Mouse (Mus musculus) heart, postnatal 0 days (tissue): Measurements from ENCODE around the gene Pacs2. TPM values are rescaled to one million over a fixed set of nuclear protein-coding genes. Genes with fewer than 3 reads are reported as not detected.

Source experiments
- ATAC-seq: fragments of 200-750 bp; cut with Nextera tagmentation; 2 replicates; pipeline ENCODE4 v1.8.0; 2017; ENCODE audit warnings: low read depth, moderate number of reproducible peaks, moderate library complexity; ENCODE audit not compliant: insufficient read depth
- DNase-seq: peaks from one replicate; pipeline ENCODE4 v3.0.0-alpha.2; 2016; ENCODE audit warnings: low spot score
- H3K27ac ChIP-seq: fragments of 300-500 bp; sonication (generic); 2 replicates; pipeline ENCODE4 v1.5.1; 2014; ENCODE audit warnings: low read depth, mild to moderate bottlenecking
- H3K27me3 ChIP-seq: fragments of 300-500 bp; sonication (generic); 2 replicates; pipeline ENCODE4 v1.6.1; 2014; ENCODE audit warnings: low read length, mixed read lengths; ENCODE audit not compliant: control insufficient read depth, insufficient read depth
- H3K36me3 ChIP-seq: fragments of 300-500 bp; sonication (generic); replicated peaks from 2 replicates; pipeline ENCODE4 v1.6.1; 2014; ENCODE audit warnings: low read length, mixed read lengths; ENCODE audit not compliant: control insufficient read depth, insufficient read depth
- H3K4me1 ChIP-seq: fragments of 300-500 bp; sonication (generic); 2 replicates; pipeline ENCODE4 v1.6.1; 2014; ENCODE audit warnings: antibody characterized with exemption; ENCODE audit not compliant: control insufficient read depth, insufficient read depth
- H3K4me2 ChIP-seq: fragments of 300-500 bp; sonication (generic); 2 replicates; pipeline ENCODE4 v1.6.1; 2014; ENCODE audit warnings: low read depth, mild to moderate bottlenecking, low read length, moderate library complexity
- H3K4me3 ChIP-seq: fragments of 300-500 bp; sonication (generic); 2 replicates; pipeline ENCODE4 v1.5.1; 2014; ENCODE audit warnings: low read depth, low read length
- H3K9ac ChIP-seq: fragments of 300-500 bp; sonication (generic); replicated peaks from 2 replicates; pipeline ENCODE4 v1.6.1; 2014; ENCODE audit warnings: low read depth, low read length, mixed read lengths
- H3K9me3 ChIP-seq: fragments of 300-500 bp; sonication (generic); replicated peaks from 2 replicates; pipeline ENCODE4 v1.6.1; 2016; ENCODE audit warnings: low read length; ENCODE audit not compliant: control insufficient read depth
- CTCF ChIP-seq: IDR thresholded peaks from 2 replicates; pipeline ENCODE4 v1.5.1; 2016; ENCODE audit warnings: antibody characterized with exemption, control low read depth, low read depth
- EP300 ChIP-seq: IDR thresholded peaks from 2 replicates; pipeline ENCODE4 v1.6.1; 2016; ENCODE audit warnings: antibody characterized with exemption, low read depth
- WGBS: fragments of 180-500 bp; shearing (Covaris S2); extraction: QIAGEN DNeasy Blood & Tissue Kit; methylation state at CpG from one replicate; pipeline ENCODE4 v1.1.7; 2014; 5-methylcytosine and 5-hydroxymethylcytosine counted together
- polyA plus RNA-seq: library from polyadenylated mRNA; unstranded; fragments of >200 nt; fragmentation: Nextera tagmentation; extraction: Ambion mirVana; gene quantifications from 2 replicates; pipeline ENCODE4 v1.2.1, GENCODE M21; 2015
- total RNA-seq: library from RNA; depleted of rRNA; stranded (reverse); fragments of >200 nt; gene quantifications from 2 replicates; pipeline ENCODE4 v1.2.3, GENCODE M21; 2014; ENCODE audit warnings: low replicate concordance

Pacs2 gene
- total and polyA plus RNA-seq, 2 experiments from 2014 or later = 5.1 to 38.5 TPM

DNA sequence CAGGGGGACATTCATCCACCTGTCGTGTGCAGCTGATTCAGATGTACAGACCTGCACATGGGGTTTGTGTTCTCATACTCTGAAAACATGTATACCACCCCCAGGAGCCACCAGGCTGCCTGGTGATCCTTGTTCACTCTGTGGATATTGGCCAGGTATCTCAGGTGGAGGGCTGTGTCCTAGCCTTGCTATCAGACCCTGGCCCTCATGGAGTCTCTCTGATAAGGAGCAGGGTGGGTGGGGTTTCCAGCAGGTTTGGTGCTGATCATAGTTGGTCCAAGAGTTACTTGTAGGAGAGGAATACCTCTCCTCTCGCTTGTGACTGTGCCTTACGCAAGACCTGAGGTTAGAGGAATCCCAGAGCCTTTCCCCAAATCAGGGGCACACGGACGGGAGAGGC is 45.9 kb downstream of the Pacs2 start:
- H3K9me3 ChIP-seq = no peaks in the 10 kb centered on the region
- TF ChIP-seq CTCF = no peak
- TF ChIP-seq EP300 = no peak
- H3K27me3 ChIP-seq = no peaks in the 10 kb centered on the region
- H3K4me1 ChIP-seq = no peaks in the 10 kb centered on the region
- peaks cover 73% of the 10 kb centered on the region for H3K36me3 ChIP-seq
- ATAC-seq (no peak), DNase-seq (no peak)
- no peak overlapping the region for H3K9ac ChIP-seq
- H3K4me3 ChIP-seq = no peak overlapping the region
- WGBS = 91% methylated on average over 5 of the region's 5 CpGs
- H3K27ac ChIP-seq = no peak overlapping the region
- H3K4me2 ChIP-seq = no peak overlapping the region

DNA sequence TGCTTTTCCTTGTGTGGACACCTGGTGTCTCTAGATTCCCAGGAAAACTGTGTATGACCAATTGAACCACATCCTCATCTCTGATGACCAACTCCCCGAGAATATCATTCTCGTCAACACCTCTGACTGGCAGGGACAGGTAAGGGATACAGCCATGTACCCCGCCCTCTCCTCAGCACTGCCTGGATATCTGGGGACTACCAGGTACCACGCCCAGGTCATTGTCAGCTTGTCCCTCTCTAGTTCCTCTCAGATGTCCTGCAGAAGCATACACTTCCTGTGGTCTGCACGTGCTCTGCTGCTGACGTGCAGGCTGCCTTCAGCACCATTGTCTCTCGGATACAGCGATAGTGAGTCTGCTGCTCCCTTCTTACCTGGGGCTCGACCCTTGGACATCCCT is 47.3 kb downstream of the Pacs2 start:
- TF ChIP-seq EP300 = no peak
- no peak for TF ChIP-seq CTCF
- H3K4me2 ChIP-seq = no peak overlapping the region
- no peak for DNase-seq
- H3K4me3 ChIP-seq = no peak overlapping the region
- no peaks in the 10 kb centered on the region for H3K4me1 ChIP-seq
- no peaks in the 10 kb centered on the region for H3K27me3 ChIP-seq
- whole genome bisulfite sequencing = 80% methylated on average over 9 of the region's 9 CpGs
- H3K27ac ChIP-seq = no peak overlapping the region
- no peak overlapping the region for H3K9ac ChIP-seq
- ATAC-seq = no peak
- peaks cover 73% of the 10 kb centered on the region for H3K36me3 ChIP-seq
- H3K9me3 ChIP-seq = no peaks in the 10 kb centered on the region

GRCm38 (mm10) chr12:113062201-113062600 is 47.9 kb downstream of the Pacs2 start:
- no peak for TF ChIP-seq CTCF
- TF ChIP-seq EP300 = no peak
- ATAC-seq = no peak
- Histone ChIP-seq H3K4me3 (no peak overlapping the region), H3K9me3 (no peaks in the 10 kb centered on the region), H3K27me3 (no peaks in the 10 kb centered on the region), H3K4me1 (no peaks in the 10 kb centered on the region), H3K36me3 (peaks cover 73% of the 10 kb centered on the region), H3K9ac (no peak overlapping the region), H3K27ac (no peak overlapping the region), H3K4me2 (no peak overlapping the region)
- DNase-seq = no peak
- WGBS = 90% methylated on average over 10 of the region's 10 CpGs

GRCm38 (mm10) chr12:113063700-113064099 is 49.4 kb downstream of the Pacs2 start:
- H3K4me3 ChIP-seq = no peak overlapping the region
- H3K27ac ChIP-seq = no peak overlapping the region
- TF ChIP-seq CTCF (no peak), EP300 (no peak)
- H3K4me1 ChIP-seq = no peaks in the 10 kb centered on the region
- DNase-seq (no peak), ATAC-seq (no peak)
- no peak overlapping the region for H3K4me2 ChIP-seq
- no peaks in the 10 kb centered on the region for H3K9me3 ChIP-seq
- no peaks in the 10 kb centered on the region for H3K27me3 ChIP-seq
- H3K9ac ChIP-seq = no peak overlapping the region
- WGBS = 95% methylated on average over 7 of the region's 7 CpGs
- H3K36me3 ChIP-seq = peaks cover 65% of the 10 kb centered on the region

DNA sequence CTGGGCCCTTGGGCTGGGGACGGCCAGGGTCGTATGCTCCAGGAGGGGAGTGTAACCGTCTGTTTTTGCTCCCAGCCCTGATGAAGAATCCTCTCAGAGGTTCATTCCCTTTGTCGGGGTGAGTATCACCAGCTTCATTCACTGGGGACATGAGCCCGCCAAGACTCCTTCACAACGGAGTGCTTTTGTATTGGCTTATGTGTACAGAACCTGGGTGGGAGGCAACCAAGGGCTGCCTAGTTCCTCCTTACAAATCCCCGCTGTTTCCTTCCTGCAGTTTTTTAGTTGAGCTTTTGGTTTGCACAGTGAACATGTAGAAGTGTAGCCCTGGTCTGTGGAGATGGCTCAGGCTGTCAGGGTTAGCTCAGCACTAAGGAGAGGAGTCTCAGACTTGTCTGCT is 53.7 kb downstream of the Pacs2 start:
- ATAC-seq = no peak
- no peak overlapping the region for H3K9ac ChIP-seq
- H3K4me3 ChIP-seq = no peak overlapping the region
- no peak overlapping the region for H3K27ac ChIP-seq
- no peaks in the 10 kb centered on the region for H3K4me1 ChIP-seq
- H3K36me3 ChIP-seq = peaks cover 61% of the 10 kb centered on the region
- H3K9me3 ChIP-seq = no peaks in the 10 kb centered on the region
- no peak for TF ChIP-seq EP300
- TF ChIP-seq CTCF = no peak
- DNase-seq = no peak
- 83% methylated on average over 7 of the region's 7 CpGs for WGBS
- H3K27me3 ChIP-seq = no peaks in the 10 kb centered on the region
- H3K4me2 ChIP-seq = no peak overlapping the region

- WGBS = 96% methylated on average over 6 of the region's 6 CpGs
- TF ChIP-seq EP300 = no peak
- TF ChIP-seq CTCF = no peak
- DNase-seq (no peak), ATAC-seq (no peak)
- Histone ChIP-seq H3K4me3 (no peak overlapping the region), H3K27ac (no peak overlapping the region), H3K36me3 (peaks cover 52% of the 10 kb centered on the region), H3K27me3 (no peaks in the 10 kb centered on the region), H3K4me1 (peaks cover 8% of the 10 kb centered on the region; the same call in 1 of the 2 replicates), H3K4me2 (no peak overlapping the region), H3K9ac (no peak overlapping the region), H3K9me3 (no peaks in the 10 kb centered on the region)
Observed at GRCm38 (mm10) chr12:113069389-113069788, 55.1 kb downstream of the Pacs2 start.
